Mouse (Mus musculus): Measurements from ENCODE around the gene Serp1. TPM values are rescaled to one million over a fixed set of nuclear protein-coding genes. Genes with fewer than 3 reads are reported as not detected.

The Serp1 gene
- 100 to 1,000 TPM; 295 to 311 TPM for total RNA-seq (2023)

DNA sequence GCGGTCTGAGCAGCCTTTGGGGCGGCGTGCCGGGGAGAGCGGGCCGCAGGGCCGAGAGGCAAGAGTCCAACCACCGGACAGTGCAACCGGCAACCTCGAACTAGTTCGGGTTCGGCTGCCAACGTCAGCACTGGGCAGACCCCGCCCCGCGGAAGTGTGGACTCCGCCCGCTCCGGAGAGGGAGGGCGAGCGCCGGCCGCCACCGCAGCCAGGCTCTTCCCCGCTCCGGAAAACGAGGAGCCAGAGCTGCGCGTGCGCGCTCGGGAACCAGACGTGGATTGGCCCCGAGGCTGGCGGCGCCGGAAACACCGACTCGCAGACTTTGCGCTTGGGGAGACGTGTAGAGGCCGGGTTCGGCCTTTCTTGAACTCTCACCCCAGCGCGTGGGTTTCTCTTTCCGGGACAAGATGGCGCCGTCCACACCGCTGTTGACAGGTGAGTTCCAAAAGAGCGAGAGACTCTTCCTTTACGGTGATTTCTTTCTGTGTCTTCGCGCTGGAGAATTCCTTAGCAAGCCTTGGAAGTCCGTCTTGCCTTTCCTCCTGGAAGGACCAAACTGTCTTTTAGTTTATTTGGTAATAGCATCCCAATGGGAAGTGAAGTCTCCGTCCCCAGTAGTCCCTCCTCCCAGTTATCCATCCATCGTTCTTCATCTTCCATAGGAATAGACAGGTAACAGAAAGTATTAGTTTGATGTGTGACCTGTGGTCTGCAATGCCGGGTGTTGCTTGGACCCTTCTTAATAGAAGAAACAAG is at the start of gene Serp1, which contains the start of gene Eif2a:
Gene Serp1 (minus strand): TSS at position 241 of the 756 bp plus-strand sequence.
Gene Eif2a (plus strand): TSS at position 170 of the 756 bp plus-strand sequence.

Other genes with a start within 250 kb of the Serp1 start
- gene Tsc22d2, start 111.2 kb downstream of the Serp1 start, total RNA-seq (2023) = 10 to 100 TPM; 73.4 to 77.9 TPM
- 10 to 100 TPM; 58.4 to 61.1 TPM for gene Eif2a, start 71 bp downstream of the Serp1 start, total RNA-seq (2023)
- gene Selenot, start 50.7 kb upstream of the Serp1 start, total RNA-seq (2023) = 100 to 1,000 TPM; 134 to 136 TPM
- not detected for gene Erich6, start 111.3 kb upstream of the Serp1 start, total RNA-seq (2023)
- 100 to 1,000 TPM in 1 of 2 experiments, 10 to 100 TPM in 1; 95.0 to 116 TPM for gene Siah2, start 166.5 kb upstream of the Serp1 start, total RNA-seq (2023)

Data from B cell, adult 67 days (primary cell).